Comparison of ENCODE assay signal across 10 mouse cellular contexts in genomic region chrX:9519969-9520368, GRCm38 (mm10). TPM values are rescaled to one million over a fixed set of nuclear protein-coding genes. Genes with fewer than 3 reads are reported as not detected.
A peak's percentile ranks its signal among the peaks of the same experiment; 100 is the strongest.
DNase-seq lines count a peak whose midpoint lies in the region; ATAC-seq lines count a peak whose summit lies in the region.
"Not testable (repeated sequence)": the region's sequence is repeated elsewhere in the genome, so short reads cannot be mapped to it uniquely, and the experiment has no call there.
"Had no signal": no experiment of that assay in that cellular context is flagged by ENCODE, and none has a peak within 500 bp of the region (broad histone marks: within the 10 kb centered on the region; RNA-seq: fewer than 3 reads in every experiment).

No protein-coding gene starts in this region.

- not testable (repeated sequence) for H3K27me3 ChIP-seq in hindbrain, embryonic 16.5 days (replicated peaks; ENCODE audit: control insufficient read depth, insufficient read depth, low read length)

- not testable (repeated sequence) for H3K4me3 ChIP-seq in hindbrain, embryonic 16.5 days (ENCODE audit: low read length)

- DNase-seq in adipocyte (ENCODE audit: low spot score) = peak; percentile 77
- peak; percentile 31 to 55 for DNase-seq in cerebellum, postnatal 36 days
- peak; percentile 7 for DNase-seq in forelimb bud, embryonic 11.5 days (ENCODE audit: low read depth, low spot score)
- peak; percentile 5 to 15 for DNase-seq in layer of hippocampus, postnatal 36 days
- peak; percentile 22 to 29 for DNase-seq in right cerebral cortex, postnatal 10 days (ENCODE audit: low spot score in 2 of 2)

- WGBS in hindbrain, embryonic 16.5 days = 45% methylated on average over 2 of the region's 2 CpGs

- not testable (repeated sequence) for H3K9ac ChIP-seq in hindbrain, embryonic 16.5 days (ENCODE audit: low read depth, low read length)

- H3K9me3 ChIP-seq in hindbrain, embryonic 16.5 days (ENCODE audit: control insufficient read depth, low read length) = not testable (repeated sequence)

- not testable (repeated sequence) for H3K4me2 ChIP-seq in hindbrain, embryonic 16.5 days (ENCODE audit: low read length)

- not testable (repeated sequence) for H3K4me1 ChIP-seq in hindbrain, embryonic 16.5 days (ENCODE audit: control insufficient read depth, insufficient read depth, low read depth, low read length)

- not testable (repeated sequence) for H3K27ac ChIP-seq in hindbrain, embryonic 16.5 days (ENCODE audit: low read depth, low read length)

- ATAC-seq in hindbrain, embryonic 16.5 days = peak; percentile 81
- ATAC-seq in megakaryocyte progenitor cell, adult 5-6 weeks (replicated peaks; ENCODE audit: poor library complexity) = peak; percentile 97

- H3K36me3 ChIP-seq in hindbrain, embryonic 16.5 days (ENCODE audit: control insufficient read depth, insufficient read depth, low read length) = not testable (repeated sequence)

RNA-seq across cellular contexts. Expression of gene Cybb, which starts 32.4 kb away (rescaled TPM):
- polyA plus RNA-seq in hindbrain, embryonic 16.5 days (2015; fragmentation: Nextera tagmentation; extraction: Ambion mirVana) = 0.64 and 0.70 TPM in 2 replicates
- under 1 TPM; 0.61 to 0.80 TPM for total RNA-seq in layer of hippocampus, postnatal 36 days (2021)
- 67.7 and 88.1 TPM in 2 replicates for total RNA-seq in megakaryocyte progenitor cell, adult 5-6 weeks (2015)
- 66.5 and 89.6 TPM in 2 replicates for total RNA-seq in megakaryocyte progenitor cell, adult 5-6 weeks (2017)

RNA-seq across cellular contexts. Expression of gene H2al1o, which starts 52.2 kb away (rescaled TPM):
- polyA plus RNA-seq in hindbrain, embryonic 16.5 days (2015; fragmentation: Nextera tagmentation; extraction: Ambion mirVana) = not detected in 2 replicates
- total RNA-seq in layer of hippocampus, postnatal 36 days (2021) = not detected
- not detected in 2 replicates for total RNA-seq in megakaryocyte progenitor cell, adult 5-6 weeks (2015)
- not detected in 2 replicates for total RNA-seq in megakaryocyte progenitor cell, adult 5-6 weeks (2017)
- polyA plus RNA-seq: embryonic facial prominence, embryonic 15.5 days; hindbrain, embryonic 12.5 days; liver, embryonic 15.5 days had no signal

Comparison
In these comparisons a context has a peak if more than half of its experiments do, and no peak if none do; other contexts are left out.
1. DNase-seq: peak in every context shown above with its lines; median percentile 77 in adipocyte; 43 in cerebellum, postnatal 36 days; 26 in right cerebral cortex, postnatal 10 days; 10 in layer of hippocampus, postnatal 36 days; 7 in forelimb bud, embryonic 11.5 days.
2. RNA of gene Cybb, which starts 32.4 kb away (total RNA-seq): 66.5 to 89.6 TPM in megakaryocyte progenitor cell, adult 5-6 weeks; 0.61 to 0.80 TPM in layer of hippocampus, postnatal 36 days; every median in the first group is over 10 times any median in the second.